Mouse (Mus musculus) limb, embryonic 14.5 days (tissue): ENCODE measurements around the gene Cldn7. TPM values are rescaled to one million over a fixed set of nuclear protein-coding genes. Genes with fewer than 3 reads are reported as not detected.
"Not testable (repeated sequence)": the region's sequence is repeated elsewhere in the genome, so short reads cannot be mapped to it uniquely, and the experiment has no call there.

Source experiments
- ATAC-seq: fragments of 200-750 bp; cut with Nextera tagmentation; 2 replicates; pipeline ENCODE4 v1.8.0; 2017; ENCODE audit warnings: low read depth, moderate number of reproducible peaks, moderate TSS enrichment; ENCODE audit not compliant: low FRiP score
- DNase-seq: peaks from one replicate; pipeline ENCODE4 v3.0.0-alpha.2; 2015; ENCODE audit warnings: low spot score
- H3K27ac ChIP-seq: fragments of 300-500 bp; sonication (generic); replicated peaks from 2 replicates; pipeline ENCODE4 v1.5.1; 2014; ENCODE audit warnings: low read depth, mild to moderate bottlenecking, low read length, moderate library complexity, mixed read lengths
- H3K27me3 ChIP-seq: fragments of 300-500 bp; sonication (generic); 2 replicates; pipeline ENCODE4 v1.6.1; 2014; ENCODE audit warnings: low read length, mixed read lengths; ENCODE audit not compliant: control insufficient read depth, insufficient read depth
- H3K36me3 ChIP-seq: fragments of 300-500 bp; sonication (generic); 2 replicates; pipeline ENCODE4 v1.6.1; 2014; ENCODE audit warnings: mild to moderate bottlenecking, low read length, moderate library complexity, mixed read lengths; ENCODE audit not compliant: control insufficient read depth, insufficient read depth
- H3K4me1 ChIP-seq: fragments of 300-500 bp; sonication (generic); 2 replicates; pipeline ENCODE4 v1.6.1; 2014; ENCODE audit warnings: antibody characterized with exemption, low read length, mixed read lengths; ENCODE audit not compliant: control insufficient read depth, insufficient read depth
- H3K4me2 ChIP-seq: fragments of 300-500 bp; sonication (generic); replicated peaks from 2 replicates; pipeline ENCODE4 v1.6.1; 2014; ENCODE audit warnings: low read depth, mild to moderate bottlenecking, low read length, moderate library complexity; ENCODE audit not compliant: severe bottlenecking
- H3K4me3 ChIP-seq: fragments of 300-500 bp; sonication (generic); replicated peaks from 2 replicates; pipeline ENCODE4 v1.5.1; 2014; ENCODE audit warnings: low read length
- H3K9ac ChIP-seq: fragments of 300-500 bp; sonication (generic); 2 replicates; pipeline ENCODE4 v1.6.1; 2014; ENCODE audit warnings: mild to moderate bottlenecking, low read depth, low read length, moderate library complexity; ENCODE audit not compliant: severe bottlenecking
- H3K9me3 ChIP-seq: fragments of 300-500 bp; sonication (generic); 2 replicates; pipeline ENCODE4 v1.6.1; 2016; ENCODE audit warnings: low read length; ENCODE audit not compliant: control insufficient read depth
- POLR2A ChIP-seq: fragments of 200-500 bp; IDR thresholded peaks from 2 replicates; pipeline ENCODE4 v1.8.0; 2012; ENCODE audit warnings: inconsistent platforms, mild to moderate bottlenecking, moderate library complexity, borderline replicate concordance; ENCODE audit not compliant: insufficient read depth, insufficient read length; ENCODE audit errors: extremely low read depth
- WGBS: fragments of 180-500 bp; shearing (Covaris S2); extraction: QIAGEN DNeasy Blood & Tissue Kit; methylation state at CpG from one replicate; pipeline ENCODE4 v1.1.7; 2014; 5-methylcytosine and 5-hydroxymethylcytosine counted together
- polyA plus RNA-seq, 2 experiments: library from polyadenylated mRNA; depleted of rRNA in 1 of 2; stranded (reverse) in 1 of 2; unstranded in 1 of 2; fragments of >200 nt; fragmentation: Nextera tagmentation in 1 of 2; extraction: Ambion mirVana in 1 of 2; gene quantifications; 2 replicates each; pipeline versions ENCODE4 v1.2.1 to v1.2.3; 2012 to 2014

Gene Cldn7
- polyA plus RNA-seq, 2 experiments = 6.3 to 7.6 TPM

GRCm38 (mm10) chr11:69950807-69951459 is 13.6 kb upstream of the Cldn7 start:
- no peak for TF ChIP-seq POLR2A
- H3K36me3 ChIP-seq = 0 out of 2 replicates have a peak, but pooled peaks cover 1% of the 10 kb centered on the region
- ATAC-seq (no peak), DNase-seq (no peak)
- no peak overlapping the region for H3K9ac ChIP-seq
- H3K4me3 ChIP-seq = no peak overlapping the region
- no peaks in the 10 kb centered on the region for H3K9me3 ChIP-seq
- 51% methylated on average over 4 of the region's 4 CpGs for WGBS
- peaks cover 19% of the 10 kb centered on the region for H3K4me1 ChIP-seq
- no peak overlapping the region for H3K27ac ChIP-seq
- H3K27me3 ChIP-seq = no peaks in the 10 kb centered on the region
- H3K4me2 ChIP-seq = no peak overlapping the region

DNA sequence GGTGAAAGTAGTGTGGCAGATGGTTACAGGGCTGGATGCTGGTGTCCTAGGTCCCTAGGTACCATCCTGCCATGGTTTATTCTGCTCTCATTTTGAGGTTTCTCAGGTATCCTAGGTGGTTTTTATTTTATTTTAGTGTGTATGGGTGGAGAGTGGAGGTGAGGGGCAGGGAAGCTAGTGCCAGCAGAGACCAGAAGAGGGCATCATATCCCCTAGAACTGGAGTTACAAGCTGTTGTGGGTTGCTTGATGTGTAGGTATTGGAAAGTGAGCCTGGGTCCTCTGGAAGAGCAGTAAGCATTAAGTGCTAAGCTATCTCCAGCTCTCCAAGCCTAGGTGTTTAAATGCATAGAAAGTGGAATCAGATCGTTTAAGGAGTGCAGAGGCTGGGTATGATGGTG is 12.3 kb upstream of the Cldn7 start:
- Histone ChIP-seq H3K4me1 (peaks cover 7% of the 10 kb centered on the region; the same call in 1 of the 2 replicates), H3K9me3 (no peaks in the 10 kb centered on the region), H3K9ac (no peak overlapping the region), H3K4me3 (no peak overlapping the region), H3K4me2 (no peak overlapping the region), H3K36me3 (no peaks in the 10 kb centered on the region), H3K27ac (no peak overlapping the region), H3K27me3 (no peaks in the 10 kb centered on the region)
- no peak for TF ChIP-seq POLR2A
- ATAC-seq (no peak), DNase-seq (no peak)
- 53% methylated on average over 1 of the region's 1 CpGs for WGBS

GRCm38 (mm10) chr11:69953267-69953915 is 11.2 kb upstream of the Cldn7 start:
- no peak overlapping the region for H3K9ac ChIP-seq
- H3K27me3 ChIP-seq = no peaks in the 10 kb centered on the region
- DNase-seq (no peak), ATAC-seq (no peak)
- no peak for TF ChIP-seq POLR2A
- H3K36me3 ChIP-seq = no peaks in the 10 kb centered on the region
- no peak overlapping the region for H3K27ac ChIP-seq
- H3K4me2 ChIP-seq = no peak overlapping the region
- H3K4me1 ChIP-seq = peaks cover 4% of the 10 kb centered on the region; the same call in 1 of the 2 replicates
- H3K9me3 ChIP-seq = no peaks in the 10 kb centered on the region
- no peak overlapping the region for H3K4me3 ChIP-seq
- WGBS = 66% methylated on average over 11 of the region's 11 CpGs

DNA sequence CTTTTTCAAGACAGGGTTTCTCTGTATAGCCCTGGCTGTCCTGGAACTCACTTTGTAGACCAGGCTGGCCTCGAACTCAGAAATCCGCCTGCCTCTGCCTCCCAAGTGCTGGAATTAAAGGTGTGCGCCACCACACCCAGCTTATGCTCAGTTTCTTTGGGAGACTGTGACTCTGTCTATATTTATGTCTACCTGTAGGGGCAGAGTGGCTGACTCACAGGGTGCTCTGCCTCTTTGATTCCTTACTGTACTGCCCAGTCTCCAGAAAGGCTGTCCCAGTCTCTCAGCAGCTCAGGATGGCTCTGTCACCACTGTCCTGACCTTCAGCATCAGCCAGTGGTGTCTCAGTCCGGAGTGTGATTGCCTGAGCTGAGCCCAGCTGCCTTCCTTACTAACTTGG is 9.0 kb upstream of the Cldn7 start:
- H3K4me2 ChIP-seq, H3K27ac ChIP-seq, H3K4me3 ChIP-seq, H3K4me1 ChIP-seq, ATAC-seq, H3K27me3 ChIP-seq, H3K36me3 ChIP-seq, H3K9ac ChIP-seq, DNase-seq, H3K9me3 ChIP-seq: not testable (repeated sequence)
- 78% methylated on average over 4 of the region's 4 CpGs for WGBS

GRCm38 (mm10) chr11:69956218-69956617 is 8.4 kb upstream of the Cldn7 start:
- H3K4me2 ChIP-seq = no peak overlapping the region
- WGBS = 73% methylated on average over 1 of the region's 1 CpGs

More at GRCm38 (mm10) chr11:69956218-69956617, 8.4 kb upstream of the Cldn7 start:
- no peak for TF ChIP-seq POLR2A
- ATAC-seq = no peak
- H3K4me3 ChIP-seq = no peak overlapping the region
- H3K36me3 ChIP-seq = no peaks in the 10 kb centered on the region
- H3K27me3 ChIP-seq = peaks cover 5% of the 10 kb centered on the region; the same call in 1 of the 2 replicates
- no peak for DNase-seq
- no peak overlapping the region for H3K27ac ChIP-seq
- no peaks in the 10 kb centered on the region for H3K4me1 ChIP-seq
- H3K9me3 ChIP-seq = no peaks in the 10 kb centered on the region
- H3K9ac ChIP-seq = no peak overlapping the region
